In genomic region chr7:16461705-16462104, GRCm38 (mm10) we compare ENCODE assay signal across 18 mouse cellular contexts. TPM values are rescaled to one million over a fixed set of nuclear protein-coding genes. Genes with fewer than 3 reads are reported as not detected.
"Had no signal": no experiment of that assay in that cellular context is flagged by ENCODE, and none has a peak within 500 bp of the region (broad histone marks: within the 10 kb centered on the region; RNA-seq: fewer than 3 reads in every experiment).

No protein-coding gene starts in this region.

- H3K9ac ChIP-seq: kidney, embryonic 15.5 days; limb, embryonic 12.5 days; limb, embryonic 15.5 days; liver, embryonic 14.5 days; liver, postnatal 0 days; lung, embryonic 14.5 days; midbrain, embryonic 13.5 days had no signal

- H3K9me3 ChIP-seq: kidney, embryonic 15.5 days; limb, embryonic 15.5 days; midbrain, embryonic 13.5 days had no signal

- H3K36me3 ChIP-seq: kidney, embryonic 15.5 days; limb, embryonic 15.5 days; midbrain, embryonic 13.5 days had no signal

- H3K27ac ChIP-seq: kidney, embryonic 15.5 days; left cerebral cortex, adult 2 months; limb, embryonic 12.5 days; limb, embryonic 15.5 days; liver, embryonic 14.5 days; macrophage; midbrain, embryonic 13.5 days had no signal

- H3K4me1 ChIP-seq: kidney, embryonic 15.5 days; limb, embryonic 15.5 days; midbrain, embryonic 13.5 days had no signal

- H3K4me2 ChIP-seq: kidney, embryonic 15.5 days; limb, embryonic 12.5 days; limb, embryonic 15.5 days; liver, embryonic 11.5 days; lung, embryonic 14.5 days; midbrain, embryonic 13.5 days had no signal

- ATAC-seq: liver, postnatal 0 days; lung, postnatal 0 days; midbrain, embryonic 13.5 days had no signal

- DNase-seq: kidney, adult 18-20 months; kidney, postnatal 10 days; kidney, postnatal 36 days; layer of hippocampus, postnatal 36 days; liver, postnatal 0 days; lung, embryonic 14.5 days; thymus, adult 18-20 months; thymus, postnatal 36 days had no signal

- H3K4me3 ChIP-seq: kidney, embryonic 15.5 days; left cerebral cortex, adult 2 months; limb, embryonic 12.5 days; limb, embryonic 15.5 days; midbrain, embryonic 13.5 days had no signal

RNA-seq across cellular contexts. Expression of gene Npas1, which starts 15.8 kb away (rescaled TPM):
- polyA plus RNA-seq: liver, embryonic 14.5 days; lung, embryonic 14.5 days; macrophage; spleen, adult 2 months had no signal
